Mouse (Mus musculus) lung, postnatal 4 days (tissue): Measurements from ENCODE around the gene Rgs7.

Experiments
- DNase-seq, 2 experiments: peaks; one replicate each; pipeline ENCODE4 v3.0.0; 2021

Gene Rgs7

DNA sequence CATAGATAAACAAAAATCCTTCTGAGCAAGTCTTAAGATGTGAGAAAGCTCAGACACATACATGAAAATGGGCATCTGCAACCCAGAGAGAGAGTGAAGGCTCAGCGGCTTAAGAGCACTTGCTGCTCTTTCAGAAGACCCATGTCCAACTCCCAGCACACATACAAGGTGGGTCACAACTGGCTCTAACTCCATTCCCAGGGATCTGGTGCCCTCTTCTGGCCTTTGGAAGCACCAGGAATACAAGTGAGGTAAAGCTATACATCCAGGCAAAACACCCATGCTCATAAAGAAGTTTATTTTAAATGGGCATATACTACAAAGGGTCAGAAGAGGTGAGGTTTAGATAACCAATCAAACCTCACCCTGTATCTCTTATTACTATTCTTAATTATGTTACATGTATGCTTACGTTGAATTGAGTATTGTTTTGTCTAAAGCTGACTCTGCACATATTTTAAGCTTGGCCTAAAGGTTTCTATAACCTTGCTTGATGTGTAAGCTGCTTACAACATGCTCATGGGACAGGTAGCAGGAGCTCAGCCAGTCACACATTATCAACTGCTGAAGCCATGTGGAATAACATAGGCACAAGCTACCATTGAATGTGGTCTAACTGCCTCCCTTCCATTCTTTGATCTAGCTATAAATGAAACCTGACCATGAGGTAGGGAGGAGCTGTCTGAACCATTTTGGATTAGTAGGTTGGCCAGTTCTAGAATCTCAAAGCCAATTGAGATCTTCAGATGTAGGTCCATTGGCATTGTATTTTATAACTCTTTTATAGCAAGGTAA, 192.5 kb downstream of the Rgs7 start:
- no peak for DNase-seq

DNA sequence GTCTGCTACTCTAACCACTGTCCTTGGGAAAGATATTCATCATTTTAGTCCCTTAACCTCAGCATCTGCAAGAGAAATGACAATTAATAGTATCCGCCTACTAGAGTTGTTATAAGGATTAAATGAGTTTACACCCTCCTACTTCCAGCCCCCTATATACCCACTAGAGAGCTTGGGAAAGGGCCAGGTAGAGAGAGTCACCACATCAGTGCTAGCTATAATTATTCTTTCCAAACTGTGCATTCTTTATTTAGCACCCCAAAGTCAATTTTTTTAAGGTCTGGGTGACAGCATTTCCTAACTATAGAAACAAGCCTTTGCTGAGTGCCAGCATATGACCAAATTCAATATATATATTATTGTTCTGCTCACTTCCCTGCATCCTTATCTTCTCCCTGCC, 195.4 kb downstream of the Rgs7 start:
- DNase-seq: no peak

GRCm38 (mm10) chr1:175290072-175290471, 202.2 kb downstream of the Rgs7 start:
- no peak for DNase-seq

DNA sequence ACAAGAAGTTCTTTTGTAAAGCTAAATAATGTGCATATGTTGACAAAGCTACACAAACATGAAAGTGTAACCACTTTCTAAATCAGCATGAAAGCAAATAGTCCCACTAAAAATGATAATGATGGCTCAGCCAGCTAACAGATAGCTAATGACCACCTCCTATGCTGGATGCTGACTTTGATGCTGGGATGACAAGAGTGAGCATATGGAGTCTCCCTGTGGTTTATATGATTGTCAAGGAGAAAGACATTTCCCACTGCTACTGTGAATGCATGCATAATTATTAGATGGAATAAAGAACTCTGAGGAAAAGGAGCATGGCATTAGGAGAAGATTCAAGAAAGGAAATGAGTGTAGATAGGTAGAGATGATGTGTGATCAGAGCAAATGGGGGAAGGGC, 230.0 kb downstream of the Rgs7 start:
- DNase-seq: no peak

- DNase-seq: no peak
These were observed 232.9 kb downstream of the Rgs7 start for GRCm38 (mm10) chr1:175259374-175259773.

DNA sequence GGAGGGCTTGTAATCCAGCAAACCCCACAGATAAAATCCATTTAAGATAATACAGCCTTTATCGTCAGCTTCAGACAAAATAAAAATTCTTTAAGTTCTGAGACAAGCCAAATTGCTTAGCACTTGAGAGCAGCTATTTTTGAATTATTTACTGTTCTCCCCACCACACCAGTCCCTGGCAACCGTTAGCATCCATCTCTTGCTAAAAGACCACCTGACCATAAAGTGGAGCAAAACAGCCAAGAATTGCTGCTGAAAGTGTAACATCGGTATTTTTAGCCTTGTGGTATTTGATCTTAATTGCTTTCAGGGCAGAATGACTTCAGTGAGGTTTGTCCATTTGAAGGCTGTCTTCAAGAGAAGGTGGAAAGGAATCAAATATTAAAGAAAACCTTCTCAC, 237.1 kb downstream of the Rgs7 start:
- no peak for DNase-seq

GRCm38 (mm10) chr1:175254724-175255123, 237.6 kb downstream of the Rgs7 start:
- DNase-seq: no peak

DNA sequence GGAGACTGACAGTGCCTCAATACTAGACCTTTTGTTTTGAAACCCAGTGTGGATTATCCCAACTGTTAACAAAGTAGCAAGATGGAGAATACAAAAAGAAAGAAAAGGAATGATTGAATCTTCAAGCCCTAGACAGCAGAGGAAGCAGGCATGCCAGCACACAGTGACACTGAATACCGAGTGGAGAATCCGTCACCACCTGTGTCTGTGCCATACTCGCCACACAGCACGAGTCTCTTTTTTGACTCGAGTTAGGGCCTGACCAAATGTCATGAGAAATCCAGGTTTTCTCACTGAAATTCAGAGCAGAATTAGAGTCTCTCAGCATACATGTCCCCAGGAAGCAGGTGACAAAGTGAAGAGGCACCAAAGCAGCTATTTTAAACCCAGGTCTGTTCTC, 250.2 kb downstream of the Rgs7 start:
- no peak for DNase-seq

DNA sequence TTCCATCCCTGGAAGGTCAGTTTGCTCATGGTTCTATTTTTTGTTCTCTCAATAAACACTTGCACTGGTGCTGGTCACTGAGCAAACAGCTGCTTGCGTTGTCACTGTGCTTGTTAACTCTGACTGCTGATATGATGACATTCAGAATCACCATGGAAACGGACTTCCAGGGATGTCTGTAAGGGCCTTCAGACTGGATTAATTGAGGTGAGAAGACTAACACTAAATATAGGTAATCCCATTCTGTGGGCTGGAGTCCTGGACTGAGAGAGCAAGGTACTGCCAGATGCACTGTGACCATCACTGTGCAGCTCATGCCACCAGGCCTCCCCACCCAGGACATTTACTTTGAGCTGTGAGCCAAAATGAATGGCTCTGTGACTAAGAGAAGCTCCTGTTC, 252.2 kb downstream of the Rgs7 start:
- no peak for DNase-seq

DNA sequence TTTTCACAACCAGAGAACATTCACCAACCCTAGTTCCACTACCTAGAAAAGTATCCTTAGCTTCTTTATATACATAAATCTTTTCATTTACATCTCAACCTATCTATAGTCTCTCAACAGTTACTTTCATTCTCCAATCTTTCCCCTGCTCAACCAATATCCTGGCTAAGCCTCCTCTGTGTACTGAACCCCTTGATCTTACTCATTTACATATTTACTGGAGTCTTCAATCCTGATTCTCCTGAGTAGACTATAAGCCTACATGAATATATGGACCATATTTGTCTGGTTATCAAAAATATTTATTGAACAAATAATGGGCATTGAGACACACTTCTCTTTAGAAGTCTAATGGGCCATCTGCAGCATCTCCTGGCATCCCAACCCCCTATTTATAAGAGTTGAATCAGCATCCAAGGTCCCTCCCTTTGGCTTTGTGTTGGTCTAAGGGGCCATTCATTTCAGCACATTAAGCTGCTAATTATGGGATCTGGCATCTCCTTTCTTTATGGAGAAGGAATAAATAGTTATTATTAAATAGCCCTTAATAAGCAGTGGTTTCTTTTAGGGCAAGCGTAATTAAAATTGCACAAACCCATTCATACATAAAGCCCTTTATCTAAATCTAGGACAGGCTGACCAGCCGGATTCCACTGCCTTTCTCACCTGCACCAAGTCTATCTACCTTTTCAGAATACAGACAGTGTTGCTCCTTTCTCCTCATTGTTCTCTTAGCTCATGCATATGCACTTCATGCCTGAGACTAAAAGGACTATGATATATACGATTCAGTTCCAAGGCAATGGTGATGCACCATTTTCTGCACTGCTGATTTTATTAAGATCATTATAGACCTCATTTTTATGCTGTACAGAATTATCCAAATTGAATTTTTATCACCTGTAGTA, 270.5 kb downstream of the Rgs7 start:
- DNase-seq: no peak

- DNase-seq: no peak
These were observed 272.7 kb downstream of the Rgs7 start for GRCm38 (mm10) chr1:175219563-175219962.

DNA sequence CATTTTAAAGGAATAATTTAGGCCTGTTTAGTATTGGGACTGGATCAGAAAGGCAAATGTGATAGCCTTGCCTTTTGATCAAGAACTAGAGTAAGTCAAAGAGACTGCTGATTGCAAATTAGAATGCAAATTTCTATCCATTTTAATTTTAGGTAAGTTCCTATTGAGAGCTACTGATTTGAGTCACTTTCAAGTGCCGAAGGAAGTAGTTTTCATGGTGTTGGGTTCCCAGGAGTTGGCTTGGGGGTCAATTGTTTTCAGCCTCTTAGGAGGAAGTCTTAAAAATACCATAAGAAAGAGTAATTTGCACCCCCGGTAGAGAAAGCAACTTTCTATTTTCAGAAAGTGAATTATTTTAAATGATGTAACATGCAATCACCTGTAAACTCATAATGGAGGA, 285.3 kb downstream of the Rgs7 start:
- DNase-seq: no peak

DNA sequence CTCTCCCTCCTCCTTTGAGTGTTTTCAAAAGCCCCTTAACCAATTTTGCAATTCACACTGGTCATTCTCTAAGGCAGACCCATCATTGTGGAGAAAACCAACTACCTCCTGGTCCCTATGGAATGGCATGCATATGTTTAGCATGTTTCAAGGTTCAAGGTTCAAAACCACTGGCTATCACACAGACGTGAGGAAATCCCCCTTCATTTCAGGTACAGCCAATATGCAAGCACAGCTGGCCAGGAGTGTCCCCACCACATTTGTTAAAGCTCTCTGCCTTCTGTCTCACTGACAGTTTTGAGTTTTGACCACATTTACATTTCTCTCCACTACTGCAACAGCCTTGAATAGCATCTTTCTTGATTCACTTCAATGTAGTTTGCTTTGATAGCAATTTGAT, 286.7 kb downstream of the Rgs7 start:
- DNase-seq: no peak

DNA sequence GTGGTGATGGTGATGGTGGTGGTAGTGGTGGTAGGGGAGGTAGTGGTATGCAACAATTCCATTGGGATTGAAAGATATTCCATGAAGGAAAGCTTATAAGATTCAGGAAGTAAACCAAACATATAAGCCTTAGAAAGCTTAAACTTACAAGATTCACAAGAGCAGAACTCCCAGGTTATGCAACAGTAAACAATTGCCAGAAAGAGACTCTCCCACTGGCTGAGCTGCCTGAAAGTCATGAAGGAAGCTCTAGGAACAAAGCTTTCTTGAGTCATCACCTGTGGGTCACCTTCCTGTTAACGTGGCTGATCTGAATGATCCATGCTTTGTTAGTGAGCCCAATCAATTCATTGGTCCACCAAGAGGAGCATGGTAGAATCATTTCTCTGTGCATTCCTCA, 288.8 kb downstream of the Rgs7 start:
- DNase-seq: no peak

DNA sequence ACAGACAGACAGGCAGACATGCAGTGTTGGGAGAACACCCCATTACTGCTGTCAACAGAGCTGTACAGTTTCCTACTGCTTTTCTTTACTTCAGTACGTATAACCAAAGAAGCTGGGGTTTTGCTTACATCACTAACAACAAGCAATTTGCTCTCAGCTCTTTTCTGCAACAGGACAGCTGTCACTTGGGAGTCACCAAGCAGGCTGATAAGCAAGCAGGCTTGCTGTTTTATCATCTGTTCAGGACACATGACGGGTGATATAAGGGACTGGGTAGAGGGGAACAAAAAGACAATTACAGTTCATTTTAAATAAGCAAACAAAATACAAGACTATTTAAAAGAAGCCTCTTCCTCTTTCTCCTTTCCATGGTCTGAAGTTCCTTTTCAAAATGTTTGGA, 289.4 kb downstream of the Rgs7 start:
- no peak for DNase-seq

DNA sequence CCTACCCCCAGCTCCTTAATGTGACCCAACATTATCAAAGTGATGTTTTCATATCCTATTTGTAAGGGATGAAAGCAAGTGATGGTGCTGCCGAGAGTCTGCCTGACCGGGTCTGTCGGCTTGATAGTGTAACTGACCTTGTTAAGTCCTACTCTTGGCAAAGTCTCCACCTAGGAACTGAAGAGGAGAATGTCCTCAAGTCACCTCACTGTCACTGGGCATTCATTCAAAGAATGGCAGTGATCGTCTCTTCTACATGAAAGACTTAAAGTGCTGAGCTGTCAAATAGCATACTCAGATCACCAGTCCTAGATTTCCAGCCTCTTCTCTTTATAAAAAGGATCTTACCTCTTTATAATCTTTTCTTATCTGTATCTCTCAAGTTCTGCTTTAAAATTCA, 293.4 kb downstream of the Rgs7 start:
- DNase-seq: no peak

DNA sequence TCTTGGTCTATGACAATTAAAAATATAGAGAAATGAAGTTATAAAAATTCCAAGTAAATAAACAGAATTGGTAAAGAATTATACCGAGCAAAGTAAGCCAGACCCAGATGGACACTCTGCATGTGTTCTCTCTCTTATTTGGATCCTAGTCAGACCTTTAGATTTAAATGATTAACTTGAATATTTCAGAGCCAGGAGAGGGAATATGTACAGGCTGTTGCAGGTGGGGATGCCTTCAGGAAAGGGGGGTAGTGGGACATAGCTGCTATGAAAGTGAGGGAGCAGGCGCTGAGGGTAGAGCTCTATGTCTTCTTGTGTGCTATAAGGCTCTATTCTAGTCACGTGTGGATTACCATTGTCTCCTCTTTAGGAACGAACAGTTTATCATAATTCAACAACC, 296.5 kb downstream of the Rgs7 start:
- no peak for DNase-seq

GRCm38 (mm10) chr1:175188186-175188585, 304.1 kb downstream of the Rgs7 start:
- DNase-seq: no peak

GRCm38 (mm10) chr1:175185211-175185610, 307.1 kb downstream of the Rgs7 start:
- no peak for DNase-seq

- no peak for DNase-seq
These were observed 307.6 kb downstream of the Rgs7 start for GRCm38 (mm10) chr1:175184736-175185135.

- no peak for DNase-seq
These were observed 313.6 kb downstream of the Rgs7 start for GRCm38 (mm10) chr1:175178733-175179132.

DNA sequence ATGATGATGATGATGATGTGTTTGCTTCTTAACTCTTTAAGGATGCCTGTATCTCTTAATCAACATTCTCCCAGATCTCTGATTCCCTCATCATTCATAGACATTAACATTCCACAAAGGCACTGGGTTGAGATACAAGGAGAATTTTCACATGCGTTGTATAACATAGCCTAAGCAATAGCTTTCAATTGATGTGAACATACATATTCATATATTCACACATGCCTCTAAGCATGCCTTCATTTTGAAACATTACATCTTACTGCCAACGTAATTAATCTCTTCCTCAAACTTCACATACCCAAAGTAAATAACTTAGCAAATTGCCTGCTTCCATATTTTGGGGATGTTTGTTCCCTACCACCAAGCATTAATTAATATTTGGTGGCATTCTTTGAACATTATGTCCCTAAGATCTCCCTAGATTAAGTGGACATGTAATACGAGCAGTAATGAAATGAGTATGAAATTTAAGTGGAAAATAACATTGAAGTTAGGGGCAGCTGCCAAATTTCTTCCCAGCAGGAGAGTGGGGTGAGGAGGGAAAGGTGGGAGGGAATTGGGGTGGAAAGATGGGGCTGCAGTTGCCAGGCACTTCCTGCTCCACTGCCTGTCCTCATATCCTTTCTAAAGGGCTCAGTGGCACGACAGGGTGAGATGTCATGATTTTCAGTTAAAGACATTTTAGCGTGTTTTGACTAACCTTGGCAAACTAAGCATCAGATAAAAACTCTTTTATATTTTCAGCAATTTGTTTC, 317.2 kb downstream of the Rgs7 start:
- DNase-seq: no peak

DNA sequence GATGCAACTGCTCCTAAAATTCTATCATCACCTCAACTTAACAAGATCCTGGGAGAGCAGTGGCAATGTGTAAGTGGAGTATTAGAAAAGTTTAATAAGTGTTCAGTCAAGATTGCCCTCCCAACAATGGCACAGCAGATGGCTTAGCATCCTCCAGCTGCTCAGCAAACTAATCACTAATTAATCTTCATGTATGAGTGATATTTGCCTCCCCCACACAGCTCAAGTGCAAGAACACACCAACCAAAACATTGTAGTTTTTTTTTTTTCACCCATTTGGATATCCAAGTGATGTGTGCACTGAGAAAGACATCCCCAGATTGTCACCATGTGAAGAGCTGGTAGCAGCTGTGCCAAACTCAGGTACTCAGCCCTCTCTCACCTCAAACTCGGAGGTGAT, 336.8 kb downstream of the Rgs7 start:
- no peak for DNase-seq

DNA sequence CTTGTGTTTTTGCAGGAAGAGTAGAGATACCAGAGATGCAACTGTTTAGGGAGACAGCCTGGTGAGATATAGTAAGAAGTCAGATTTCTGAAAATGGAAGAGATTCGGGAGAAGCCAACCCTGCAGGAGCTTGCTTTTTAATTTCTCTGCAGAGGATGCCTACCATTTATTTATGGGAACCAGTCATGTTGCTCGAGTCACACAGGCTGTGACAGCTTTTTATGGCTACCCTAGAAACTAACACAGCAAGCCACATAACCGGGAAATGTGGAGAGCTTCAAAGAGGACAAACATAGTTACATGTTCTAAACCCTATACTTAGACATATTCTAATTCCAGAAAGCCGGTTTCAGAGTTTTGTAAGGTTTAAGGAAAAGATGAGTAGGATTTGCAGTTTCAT, 349.2 kb downstream of the Rgs7 start:
- no peak for DNase-seq
